Mouse (Mus musculus) G1E (cell line): ENCODE measurements around the gene Epas1. TPM values are rescaled to one million over a fixed set of nuclear protein-coding genes. Genes with fewer than 3 reads are reported as not detected.

Experiments used
- ATAC-seq: 2 replicates; pipeline ENCODE4 v1.8.0; 2016; ENCODE audit warnings: mild to moderate bottlenecking; ENCODE audit not compliant: insufficient number of reproducible peaks, poor library complexity, low FRiP score, severe bottlenecking; ENCODE audit errors: extremely low read depth
- DNase-seq: peaks from one replicate; pipeline ENCODE4 v3.0.0; 2012; ENCODE audit warnings: low spot score
- H3K27me3 ChIP-seq: 2 replicates; pipeline ENCODE4 v1.6.1; 2012; ENCODE audit warnings: mild to moderate bottlenecking, low read length, inconsistent platforms; ENCODE audit not compliant: insufficient read depth
- H3K36me3 ChIP-seq: replicated peaks from 2 replicates; pipeline ENCODE3; 2012; ENCODE audit warnings: mild to moderate bottlenecking, inconsistent platforms
- H3K4me1 ChIP-seq: 2 replicates; pipeline ENCODE4 v1.6.1; 2012; ENCODE audit warnings: low read depth, low read length, inconsistent platforms, mixed read lengths; ENCODE audit not compliant: insufficient read depth
- H3K4me3 ChIP-seq: 2 replicates; pipeline ENCODE4 v1.5.1; 2012; ENCODE audit warnings: low read depth, mild to moderate bottlenecking, inconsistent platforms, low read length, moderate library complexity, mixed read lengths
- H3K9me3 ChIP-seq: replicated peaks from 2 replicates; pipeline ENCODE4 v1.6.1; 2012; ENCODE audit warnings: inconsistent platforms
- CTCF ChIP-seq: IDR thresholded peaks from 2 replicates; pipeline ENCODE4 v1.5.1; 2012; ENCODE audit warnings: low read depth, low read length, inconsistent platforms, mixed read lengths
- GATA1 ChIP-seq: IDR thresholded peaks from 2 replicates; pipeline ENCODE4 v1.6.1; 2012; ENCODE audit warnings: borderline replicate concordance, low read length, inconsistent platforms, mixed read lengths
- GATA2 ChIP-seq: IDR thresholded peaks from 2 replicates; pipeline ENCODE4 v1.6.1; 2012; ENCODE audit warnings: low read depth, low read length, inconsistent platforms, borderline replicate concordance
- POLR2AphosphoS5 ChIP-seq: IDR thresholded peaks from 2 replicates; pipeline ENCODE4 v1.6.1; 2012; ENCODE audit warnings: low read depth, low read length, inconsistent platforms; ENCODE audit not compliant: insufficient replicate concordance
- TAL1 ChIP-seq: conservative IDR thresholded peaks from 2 replicates; pipeline ENCODE4 v1.6.1; 2012; ENCODE audit warnings: low read depth, low read length, inconsistent platforms, mixed read lengths
- polyA plus RNA-seq: library from polyadenylated mRNA; stranded (reverse); fragments of >175 nt; gene quantifications from 2 replicates; pipeline ENCODE4 v1.2.3, GENCODE M21; 2012
- total RNA-seq, 2 experiments: library from RNA; stranded (forward) in 1 of 2; stranded (reverse) in 1 of 2; fragments of 200-1000 nt in 1 of 2; fragments of >200 nt in 1 of 2; fragmentation: Nextera tagmentation in 1 of 2; gene quantifications; 2 replicates each; pipeline ENCODE4 v1.2.3; 2014 to 2017

Epas1 gene
- total and polyA plus RNA-seq, 3 experiments, result 0.05 TPM; not detected in 2

DNA sequence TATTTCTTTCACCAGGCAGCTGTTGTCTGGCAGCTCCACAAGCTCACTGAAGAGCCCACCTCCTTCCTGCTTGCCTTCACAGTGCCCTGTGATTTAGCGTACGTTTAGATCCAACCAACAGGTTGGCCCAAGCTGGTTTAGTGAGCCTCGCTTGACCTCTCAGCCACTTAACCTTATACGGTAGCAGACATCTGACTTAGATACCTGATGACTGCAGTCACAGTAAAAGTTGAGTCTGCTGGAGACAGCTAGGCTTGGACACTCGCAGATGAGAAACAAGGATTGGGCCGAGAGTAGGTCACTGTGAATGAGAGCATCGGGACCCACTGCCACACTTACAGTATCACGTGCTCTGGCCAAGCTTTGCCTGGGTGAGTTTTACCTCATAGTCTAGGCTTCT is 38.4 kb downstream of the Epas1 start:
- Histone ChIP-seq H3K36me3 (no peaks in the 10 kb centered on the region), H3K4me1 (no peaks in the 10 kb centered on the region), H3K9me3 (peaks cover 51% of the 10 kb centered on the region), H3K4me3 (no peak overlapping the region), H3K27me3 (no peaks in the 10 kb centered on the region; the same call in 1 of the 2 replicates)
- DNase-seq (no peak), ATAC-seq (no peak)
- TF ChIP-seq GATA2 (no peak), POLR2AphosphoS5 (no peak), GATA1 (no peak), CTCF (no peak), TAL1 (no peak)

DNA sequence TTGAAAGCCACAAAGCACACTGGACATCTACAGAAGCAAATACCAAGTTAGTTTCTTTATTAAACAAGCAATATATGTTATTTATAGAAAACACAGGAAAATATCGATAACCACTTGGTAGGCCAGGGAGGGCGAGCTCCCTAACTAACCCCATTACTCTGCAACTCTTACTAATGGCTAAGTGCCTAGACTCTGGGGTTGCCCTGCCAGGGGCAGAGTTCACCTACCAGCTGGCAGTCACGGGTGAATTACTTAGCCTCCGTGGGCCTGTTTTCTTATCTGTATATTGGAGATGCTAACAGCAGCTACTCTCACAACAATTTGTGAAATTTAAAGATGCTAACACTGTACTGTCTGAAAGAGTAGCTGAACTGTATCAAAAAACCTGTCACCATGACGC is 42.3 kb downstream of the Epas1 start:
- ATAC-seq, result no peak
- Histone ChIP-seq H3K4me3 (no peak overlapping the region), H3K4me1 (no peaks in the 10 kb centered on the region), H3K27me3 (no peaks in the 10 kb centered on the region; the same call in 1 of the 2 replicates), H3K9me3 (peaks cover 49% of the 10 kb centered on the region), H3K36me3 (no peaks in the 10 kb centered on the region)
- DNase-seq, result no peak
- TF ChIP-seq POLR2AphosphoS5, result no peak
- TF ChIP-seq GATA1, result no peak
- TF ChIP-seq GATA2, result no peak
- TF ChIP-seq TAL1, result no peak
- no peak for TF ChIP-seq CTCF

DNA sequence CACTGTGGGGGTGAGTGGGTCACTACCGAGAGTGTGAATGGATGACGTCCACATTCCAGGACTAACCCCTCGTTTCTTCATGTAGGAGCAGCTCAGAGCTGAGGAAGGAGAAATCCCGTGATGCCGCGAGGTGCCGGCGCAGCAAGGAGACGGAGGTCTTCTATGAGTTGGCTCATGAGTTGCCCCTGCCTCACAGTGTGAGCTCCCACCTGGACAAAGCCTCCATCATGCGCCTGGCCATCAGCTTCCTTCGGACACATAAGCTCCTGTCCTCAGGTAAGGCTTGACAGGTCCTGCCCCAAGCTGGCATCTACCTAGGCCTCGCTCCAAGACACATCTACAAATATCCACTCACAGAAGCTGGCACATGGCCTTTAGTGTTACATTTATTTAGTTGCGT is 43.5 kb downstream of the Epas1 start:
- Histone ChIP-seq H3K4me1 (no peaks in the 10 kb centered on the region), H3K36me3 (no peaks in the 10 kb centered on the region), H3K9me3 (peaks cover 51% of the 10 kb centered on the region), H3K4me3 (no peak overlapping the region), H3K27me3 (no peaks in the 10 kb centered on the region; the same call in 1 of the 2 replicates)
- TF ChIP-seq TAL1 (no peak), GATA1 (no peak), GATA2 (no peak), CTCF (no peak)
- no peak for ATAC-seq
- no peak for DNase-seq

DNA sequence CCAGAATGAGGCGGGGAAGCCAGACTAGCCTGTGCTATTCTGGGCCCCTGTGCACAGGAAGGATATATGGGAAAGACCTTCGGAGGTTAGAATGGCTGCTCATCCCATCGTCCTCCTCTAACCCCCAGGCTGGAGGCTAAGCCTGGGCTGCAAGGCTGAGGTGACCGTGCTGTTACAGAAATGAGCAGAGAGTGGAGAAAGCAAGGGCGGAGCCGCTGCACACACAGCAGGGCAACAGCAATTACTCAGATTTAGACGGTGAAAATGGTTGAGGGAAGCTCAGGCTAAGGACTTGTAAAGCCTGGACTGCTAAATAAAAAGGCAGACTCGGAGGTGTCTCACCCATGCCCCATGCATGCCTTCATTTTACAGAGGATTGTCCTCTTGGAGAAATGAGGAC is 45.0 kb downstream of the Epas1 start:
- no peaks in the 10 kb centered on the region for H3K4me1 ChIP-seq
- no peaks in the 10 kb centered on the region; the same call in 1 of the 2 replicates for H3K27me3 ChIP-seq
- ATAC-seq (no peak), DNase-seq (no peak)
- H3K4me3 ChIP-seq, result no peak overlapping the region
- H3K9me3 ChIP-seq, result peaks cover 48% of the 10 kb centered on the region
- no peaks in the 10 kb centered on the region for H3K36me3 ChIP-seq
- TF ChIP-seq CTCF, result no peak
- no peak for TF ChIP-seq POLR2AphosphoS5
- no peak for TF ChIP-seq GATA1
- no peak for TF ChIP-seq GATA2
- no peak for TF ChIP-seq TAL1

DNA sequence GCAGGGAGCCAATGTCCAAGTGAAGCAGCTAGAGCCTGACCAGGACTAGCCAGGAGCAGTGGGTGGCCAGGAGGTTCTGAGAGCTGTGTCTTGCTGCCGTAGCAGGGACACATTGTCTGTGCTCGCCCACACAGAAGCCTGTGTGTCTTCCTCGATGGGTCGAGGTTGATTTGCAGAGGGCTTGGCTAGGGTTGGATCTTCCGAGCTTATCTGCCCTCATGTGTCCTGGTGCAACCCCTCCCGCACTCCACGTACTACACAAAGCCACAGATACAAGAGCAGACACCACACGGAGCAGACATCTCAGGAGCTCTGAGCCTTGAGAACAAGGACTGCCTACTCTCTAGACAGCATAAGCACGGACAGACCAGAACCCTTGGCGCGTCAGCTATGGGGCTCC is 45.5 kb downstream of the Epas1 start:
- no peaks in the 10 kb centered on the region for H3K4me1 ChIP-seq
- no peak overlapping the region for H3K4me3 ChIP-seq
- no peaks in the 10 kb centered on the region for H3K27me3 ChIP-seq
- no peak for ATAC-seq
- H3K36me3 ChIP-seq, result no peaks in the 10 kb centered on the region
- TF ChIP-seq GATA2, result no peak
- TF ChIP-seq TAL1, result no peak
- no peak for TF ChIP-seq CTCF
- TF ChIP-seq POLR2AphosphoS5, result no peak
- TF ChIP-seq GATA1, result no peak
- H3K9me3 ChIP-seq, result peaks cover 45% of the 10 kb centered on the region
- no peak for DNase-seq

DNA sequence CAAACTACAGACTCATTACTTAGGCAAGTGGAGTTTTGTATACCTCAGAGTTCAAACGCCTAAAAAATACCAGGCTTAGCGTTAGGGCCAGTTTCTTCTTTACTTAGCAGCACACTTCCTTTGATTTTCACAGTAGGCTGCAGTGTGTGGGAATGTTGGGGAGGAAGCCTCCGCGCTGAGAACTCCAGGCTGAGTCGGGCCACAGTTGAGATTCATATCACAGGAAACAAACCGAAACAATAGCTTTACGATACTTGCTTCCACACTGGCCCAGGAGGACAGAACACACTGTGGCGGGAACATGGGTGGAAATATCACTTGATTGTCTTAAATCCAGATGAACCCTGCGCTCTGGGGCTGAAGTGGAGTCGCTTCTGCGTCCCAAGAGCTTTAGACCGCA is 47.0 kb downstream of the Epas1 start:
- peaks cover 43% of the 10 kb centered on the region for H3K9me3 ChIP-seq
- DNase-seq (no peak), ATAC-seq (no peak)
- H3K36me3 ChIP-seq, result no peaks in the 10 kb centered on the region
- no peaks in the 10 kb centered on the region for H3K27me3 ChIP-seq
- no peak overlapping the region for H3K4me3 ChIP-seq
- no peak for TF ChIP-seq POLR2AphosphoS5
- TF ChIP-seq TAL1, result no peak
- TF ChIP-seq GATA1, result no peak
- TF ChIP-seq GATA2, result no peak
- no peak for TF ChIP-seq CTCF
- H3K4me1 ChIP-seq, result no peaks in the 10 kb centered on the region
